10 mouse cellular contexts compared by ENCODE assay signal in genomic region chr2:75936685-75937084, GRCm38 (mm10). TPM values are rescaled to one million over a fixed set of nuclear protein-coding genes. Genes with fewer than 3 reads are reported as not detected.
A peak's percentile ranks its signal among the peaks of the same experiment; 100 is the strongest.
DNase-seq lines count a peak whose midpoint lies in the region; ATAC-seq and TF ChIP-seq lines count a peak whose summit lies in the region.
"Not testable (repeated sequence)": the region's sequence is repeated elsewhere in the genome, so short reads cannot be mapped to it uniquely, and the experiment has no call there.
"Had no signal": no experiment of that assay in that cellular context is flagged by ENCODE, and none has a peak within 500 bp of the region (broad histone marks: within the 10 kb centered on the region; RNA-seq: fewer than 3 reads in every experiment).

No protein-coding gene starts in this region.

- not testable (repeated sequence) for H3K36me3 ChIP-seq in MEL (ENCODE audit: control insufficient read depth in 1 of 2, insufficient read depth in 2 of 2, low read length in 2 of 2)

- not testable (repeated sequence) for H3K79me2 ChIP-seq in MEL (ENCODE audit: control insufficient read depth, insufficient read depth, low read length, poor library complexity)

- peak; percentile 61 for ATAC-seq in granulocyte monocyte progenitor cell, adult 5-6 weeks (replicated peaks; ENCODE audit: poor library complexity, severe bottlenecking)
- peak; percentile 83 for ATAC-seq in megakaryocyte, adult 5-6 weeks (ENCODE audit: poor library complexity, severe bottlenecking)
- peak; percentile 54; the same call in 1 of the 2 replicates for ATAC-seq in megakaryocyte progenitor cell, adult 5-6 weeks (replicated peaks; ENCODE audit: poor library complexity)
- peak; percentile 50 for ATAC-seq in neutrophil, adult 5-6 weeks (ENCODE audit: extremely low read depth, insufficient number of reproducible peaks, low FRiP score, poor library complexity, severe bottlenecking)

- not testable (repeated sequence) for H3K27ac ChIP-seq in MEL (ENCODE audit: control insufficient read depth, low read depth, low read length)
- peak overlapping the region; percentile 6; the same call in 1 of the 2 replicates for H3K27ac ChIP-seq in bone marrow macrophage, adult 2 months (ENCODE audit: insufficient read depth, low read depth, low read length)

- DNase-seq in MEL (ENCODE audit: low read depth, low spot score): peak; percentile 14

- not testable (repeated sequence) for TF ChIP-seq RAD21 in MEL (IDR thresholded peaks at IDR 0.05; ENCODE audit: low read depth, low read length)

- not testable (repeated sequence) for H3K4me1 ChIP-seq in MEL (ENCODE audit: control insufficient read depth in 1 of 2, insufficient read depth in 2 of 2, low read length in 2 of 2); bone marrow macrophage, adult 2 months (ENCODE audit: control insufficient read depth, insufficient read depth, low read length)

- not testable (repeated sequence) for TF ChIP-seq POLR2A in MEL (IDR thresholded peaks at IDR 0.05; ENCODE audit: control insufficient read depth in 1 of 2, insufficient read depth in 1 of 2, low read depth in 1 of 2, low read length in 2 of 2, poor library complexity in 1 of 2); bone marrow macrophage, adult 2 months (IDR thresholded peaks at IDR 0.05; ENCODE audit: borderline replicate concordance, low read depth, low read length)

- TF ChIP-seq CTCF in MEL (IDR thresholded peaks at IDR 0.05 in 2 of 3, conservative IDR thresholded peaks at IDR 0.05 in 1 of 3; ENCODE audit: control insufficient read depth in 1 of 3, insufficient read depth in 1 of 3, low read depth in 2 of 3, low read length in 3 of 3, poor library complexity in 1 of 3, severe bottlenecking in 1 of 3); bone marrow macrophage, adult 2 months (IDR thresholded peaks at IDR 0.05; ENCODE audit: low read depth, low read length): not testable (repeated sequence)

- not testable (repeated sequence) for H3K9ac ChIP-seq in MEL (ENCODE audit: control insufficient read depth, low read depth, low read length, poor library complexity, severe bottlenecking)

- not testable (repeated sequence) for H3K4me3 ChIP-seq in MEL (ENCODE audit: control insufficient read depth in 1 of 2, insufficient read depth in 1 of 2, low read depth in 2 of 2, low read length in 2 of 2); bone marrow macrophage, adult 2 months (ENCODE audit: insufficient read depth, low read length)

- TF ChIP-seq EP300 in MEL (IDR thresholded peaks at IDR 0.05; ENCODE audit: low read depth in 1 of 2, low read length in 2 of 2): not testable (repeated sequence)

- H3K27me3 ChIP-seq in MEL (ENCODE audit: control insufficient read depth in 1 of 2, insufficient read depth in 2 of 2, low read length in 2 of 2): not testable (repeated sequence)

- H3K9me3 ChIP-seq in MEL (replicated peaks; ENCODE audit: insufficient read depth, low read length): not testable (repeated sequence)

RNA-seq across cellular contexts. Expression of gene Ttc30b, which starts 1.7 kb away (rescaled TPM):
- not detected in 2 replicates for total RNA-seq in MEL (2012; rRNA removed)
- polyA plus RNA-seq in MEL (2012; ENCODE audit: insufficient read depth in 1 of 2, insufficient read length in 2 of 2, low read depth in 1 of 2, low replicate concordance in 2 of 2, missing spikeins in 1 of 2): not detected
- 5.5 and 7.1 TPM in 2 replicates for polyA plus RNA-seq in bone marrow macrophage, adult 2 months (2012; ENCODE audit: insufficient read depth, insufficient read length, missing spikeins)
- 1.1 and 1.4 TPM in 2 replicates for total RNA-seq in granulocyte monocyte progenitor cell, adult 5-6 weeks (2014; fragmentation: Nextera tagmentation)
- total RNA-seq in granulocyte monocyte progenitor cell, adult 5-6 weeks (2017): 1.8 and 3.1 TPM in 2 replicates
- 1.8 TPM in 2 replicates for total RNA-seq in megakaryocyte, adult 5-6 weeks (2015)
- 2.1 and 2.3 TPM in 2 replicates for total RNA-seq in megakaryocyte, adult 5-6 weeks (2017)
- 2.1 and 3.2 TPM in 2 replicates for total RNA-seq in megakaryocyte progenitor cell, adult 5-6 weeks (2015)
- total RNA-seq in megakaryocyte progenitor cell, adult 5-6 weeks (2017): 1.7 and 2.3 TPM in 2 replicates
- total RNA-seq in neutrophil, adult 5-6 weeks (2017): 6.6 and 7.0 TPM in 2 replicates

RNA-seq across cellular contexts. Expression of gene Ttc30a2, which starts 41.3 kb away (rescaled TPM):
- total RNA-seq in MEL (2012; rRNA removed): not detected in 2 replicates
- not detected for polyA plus RNA-seq in MEL (2012; ENCODE audit: insufficient read depth in 1 of 2, insufficient read length in 2 of 2, low read depth in 1 of 2, low replicate concordance in 2 of 2, missing spikeins in 1 of 2)
- not detected in 2 replicates for polyA plus RNA-seq in bone marrow macrophage, adult 2 months (2012; ENCODE audit: insufficient read depth, insufficient read length, missing spikeins)
- not detected in 2 replicates for total RNA-seq in granulocyte monocyte progenitor cell, adult 5-6 weeks (2014; fragmentation: Nextera tagmentation)
- total RNA-seq in granulocyte monocyte progenitor cell, adult 5-6 weeks (2017): 0.30 TPM in 1 of 2 replicates, not detected in the other
- not detected in 2 replicates for total RNA-seq in megakaryocyte, adult 5-6 weeks (2015)
- total RNA-seq in megakaryocyte, adult 5-6 weeks (2017): 0.08 TPM in 1 of 2 replicates, not detected in the other
- not detected in 2 replicates for total RNA-seq in megakaryocyte progenitor cell, adult 5-6 weeks (2015)
- 0.10 TPM in 1 of 2 replicates, not detected in the other for total RNA-seq in megakaryocyte progenitor cell, adult 5-6 weeks (2017)
- 1.5 and 2.3 TPM in 2 replicates for total RNA-seq in neutrophil, adult 5-6 weeks (2017)
- total RNA-seq: CH12.LX had no signal
- polyA plus RNA-seq: activated CD4-positive, CD25-positive, alpha-beta regulatory T cell, adult 4 months; CD4-positive, CD25-positive, alpha-beta regulatory T cell, adult 4 months; G1E had no signal

RNA-seq across cellular contexts. Expression of gene Ttc30a1, which starts 45.1 kb away (rescaled TPM):
- not detected in 2 replicates for total RNA-seq in MEL (2012; rRNA removed)
- polyA plus RNA-seq in MEL (2012; ENCODE audit: insufficient read depth in 1 of 2, insufficient read length in 2 of 2, low read depth in 1 of 2, low replicate concordance in 2 of 2, missing spikeins in 1 of 2): not detected
- 1.6 and 1.9 TPM in 2 replicates for polyA plus RNA-seq in bone marrow macrophage, adult 2 months (2012; ENCODE audit: insufficient read depth, insufficient read length, missing spikeins)
- 0.73 and 0.98 TPM in 2 replicates for total RNA-seq in granulocyte monocyte progenitor cell, adult 5-6 weeks (2014; fragmentation: Nextera tagmentation)
- total RNA-seq in granulocyte monocyte progenitor cell, adult 5-6 weeks (2017): 4.1 and 4.5 TPM in 2 replicates
- 1.4 and 2.6 TPM in 2 replicates for total RNA-seq in megakaryocyte, adult 5-6 weeks (2015)
- total RNA-seq in megakaryocyte, adult 5-6 weeks (2017): 2.2 and 2.8 TPM in 2 replicates
- total RNA-seq in megakaryocyte progenitor cell, adult 5-6 weeks (2015): 4.0 and 4.3 TPM in 2 replicates
- 3.6 and 3.7 TPM in 2 replicates for total RNA-seq in megakaryocyte progenitor cell, adult 5-6 weeks (2017)
- total RNA-seq in neutrophil, adult 5-6 weeks (2017): 5.4 and 5.6 TPM in 2 replicates
- total RNA-seq: CH12.LX, G1E had no signal
- polyA plus RNA-seq: G1E had no signal
